Mouse (Mus musculus) C2C12 (cell line): ENCODE results near the gene Zfp493. TPM values are rescaled to one million over a fixed set of nuclear protein-coding genes. Genes with fewer than 3 reads are reported as not detected.

Source experiments
- polyA plus RNA-seq: library from polyadenylated mRNA; unstranded; fragments of >200 nt; fragmentation: generic; extraction: Trizol; gene quantifications from one replicate; pipeline ENCODE4 v1.2.1, GENCODE M21; 2012; ENCODE audit warnings: missing spikeins

The Zfp493 gene
- polyA plus RNA-seq, 1 experiment: 0.04 TPM

Other genes with a start within 250 kb of the Zfp493 start
- gene Zfp748, start 225.9 kb upstream of the Zfp493 start, polyA plus RNA-seq: 1.1 TPM
- 0.94 TPM for gene Zfp729b, start 170.0 kb upstream of the Zfp493 start, polyA plus RNA-seq
- 0.23 TPM for gene Gm49345, start 141.9 kb upstream of the Zfp493 start, polyA plus RNA-seq
- gene Zfp729a, start 141.9 kb upstream of the Zfp493 start, polyA plus RNA-seq: 0.68 TPM
- 0.73 TPM for gene Zfp738, start 92.6 kb upstream of the Zfp493 start, polyA plus RNA-seq
- gene Zfp65, start 50.5 kb upstream of the Zfp493 start, polyA plus RNA-seq: 1.3 TPM
- gene Zfp85, start 24.5 kb upstream of the Zfp493 start, polyA plus RNA-seq: 0.51 TPM
- 0.22 TPM for gene Zfp273, start 34.0 kb downstream of the Zfp493 start, polyA plus RNA-seq
- not detected for gene Gm10037, start 51.4 kb downstream of the Zfp493 start, polyA plus RNA-seq
- not detected for gene BC048507, start 83.6 kb downstream of the Zfp493 start, polyA plus RNA-seq